Mouse (Mus musculus) kidney, postnatal 10 days (tissue): ENCODE data around the gene Tex52.
"Not testable (repeated sequence)": the region's sequence is repeated elsewhere in the genome, so short reads cannot be mapped to it uniquely, and the experiment has no call there.

Experiments
- DNase-seq: peaks from one replicate; pipeline ENCODE4 v3.0.0; 2021; ENCODE audit warnings: mixed read lengths

Gene Tex52

DNA sequence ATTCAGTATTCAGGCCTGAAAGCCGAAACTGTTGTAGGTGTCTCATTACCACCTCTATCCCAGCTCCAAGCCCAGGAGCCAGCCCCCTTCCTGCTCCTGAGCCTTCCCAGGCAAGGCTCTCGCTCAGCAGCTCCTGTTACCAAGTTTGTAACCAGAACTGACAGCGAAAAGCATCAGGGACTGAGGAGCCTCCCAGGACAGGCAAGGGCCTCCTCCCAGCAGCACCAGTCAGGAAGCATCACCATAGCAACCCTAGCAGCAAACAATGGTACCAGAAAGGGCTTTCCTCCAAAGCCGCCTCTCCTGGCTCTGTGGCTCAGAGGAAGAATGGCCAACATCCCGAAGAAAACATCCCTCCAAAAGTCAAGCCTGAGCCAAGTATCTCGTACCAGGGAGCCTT lies at the start of gene Tex52, which contains the start of gene Gm44596:
Tex52 (plus strand) TSS at position 265 of the 400 bp plus-strand sequence.
Gm44596 (plus strand) TSS at position 312 of the 400 bp plus-strand sequence.
- peak; percentile 42 for DNase-seq

DNA sequence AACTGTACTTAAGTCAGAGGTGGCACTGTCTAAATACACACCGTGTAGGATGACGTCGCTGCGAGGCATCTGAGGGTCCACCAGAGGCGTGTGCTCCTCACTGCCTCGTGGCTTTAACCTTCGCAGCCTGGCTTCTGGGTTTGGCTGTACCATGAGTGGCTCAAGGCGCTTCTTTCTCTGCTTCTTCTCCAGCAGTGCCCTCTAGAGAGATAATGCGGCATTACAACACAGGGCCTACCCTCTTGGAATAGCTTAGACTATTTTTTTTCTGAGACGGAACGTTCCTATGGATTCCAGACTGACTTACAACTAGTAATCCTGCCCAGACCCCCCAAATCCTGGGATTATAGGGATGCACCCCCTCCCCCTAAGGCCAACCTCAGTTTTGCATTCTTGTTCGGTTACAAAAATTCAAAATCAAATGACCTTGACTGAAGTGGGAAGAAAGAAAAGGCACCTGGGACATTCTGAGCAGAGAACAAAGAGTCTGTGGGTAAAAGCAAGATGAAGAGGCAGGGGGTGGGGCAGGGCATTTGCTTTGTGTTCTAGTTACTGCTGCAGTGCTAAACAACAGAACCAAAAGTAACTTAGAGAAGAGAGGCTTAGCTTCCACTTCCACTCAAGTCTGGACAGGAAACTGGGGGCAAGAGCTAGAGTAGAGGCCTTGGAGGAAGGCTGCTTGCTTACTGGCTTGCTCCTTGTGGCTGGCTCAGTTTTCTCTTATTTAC lies 40.7 kb upstream of the Tex52 start:
- peak; percentile 85 for DNase-seq

DNA sequence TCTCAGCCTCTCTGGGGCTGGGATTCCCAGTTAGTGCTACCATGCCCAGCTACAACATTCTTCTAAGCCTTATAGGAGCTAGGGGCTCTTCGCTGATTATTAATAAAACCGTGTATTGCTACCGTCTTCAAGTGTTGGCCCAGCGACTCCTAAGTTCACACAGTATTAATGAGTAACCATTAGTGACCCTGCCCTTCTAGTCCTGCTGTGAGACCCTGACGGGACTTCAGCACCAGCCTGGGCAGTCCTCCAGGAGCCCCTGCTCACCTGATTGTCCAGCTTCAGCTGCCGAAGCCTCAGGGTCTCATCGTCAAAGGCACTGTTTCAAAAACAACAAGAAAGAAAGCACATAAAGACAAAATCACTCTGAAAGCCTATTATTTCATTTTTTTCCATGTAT lies 37.8 kb upstream of the Tex52 start:
- DNase-seq: peak; percentile 61

DNA sequence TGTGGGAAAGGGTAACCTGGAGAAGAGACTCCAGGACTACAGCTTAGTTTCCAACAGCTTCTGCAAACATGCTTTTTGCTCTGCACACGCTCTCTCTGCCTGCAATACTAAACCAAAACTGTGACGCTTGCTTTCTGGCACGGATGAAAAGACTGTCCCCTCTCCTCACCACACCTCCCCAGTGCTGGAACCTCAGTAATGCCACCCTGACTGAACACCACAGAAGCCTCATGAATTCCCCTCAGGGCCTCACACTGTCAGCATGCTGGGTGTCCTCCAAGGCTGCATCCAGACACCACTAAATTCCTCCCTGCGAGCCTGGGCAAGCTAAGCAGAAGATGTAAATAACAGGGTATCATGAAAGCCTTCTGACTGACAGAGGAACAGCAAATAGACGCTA lies 36.4 kb upstream of the Tex52 start:
- DNase-seq: no peak

DNA sequence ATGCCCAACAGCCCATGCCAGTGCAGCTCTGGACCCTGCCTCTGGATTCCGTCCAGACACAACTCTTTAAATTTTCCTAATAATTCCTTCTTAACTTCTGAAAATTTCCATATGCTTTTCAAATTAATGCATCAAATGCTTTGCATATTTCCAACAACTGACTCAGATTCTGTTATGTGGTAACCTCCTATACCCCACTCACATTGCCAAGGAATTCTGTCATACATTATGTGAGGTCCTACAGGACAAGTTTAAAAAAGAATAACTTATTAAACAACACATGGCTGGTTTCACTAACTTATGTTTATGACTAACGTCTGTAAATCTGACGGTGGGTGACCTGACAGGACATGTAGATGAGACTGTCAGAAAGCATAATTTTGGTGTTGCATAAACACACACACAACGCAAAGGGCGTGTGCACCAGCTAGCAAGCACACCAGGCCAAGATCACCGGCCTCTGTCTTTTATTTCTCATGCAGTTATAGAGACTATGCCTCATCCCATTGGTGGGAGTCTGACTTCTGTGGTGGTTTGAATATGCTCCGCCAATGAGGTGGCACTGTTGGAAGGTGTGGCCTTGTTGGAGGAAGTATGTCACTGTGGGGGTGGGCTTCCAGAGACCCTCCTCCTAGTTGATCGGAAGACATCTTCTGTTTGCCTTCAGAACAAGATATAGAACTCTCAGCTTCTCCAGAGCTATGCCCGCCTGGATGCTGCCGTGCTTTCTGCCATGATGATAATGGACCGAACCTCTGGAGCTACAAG lies 33.1 kb upstream of the Tex52 start:
- DNase-seq: no peak

DNA sequence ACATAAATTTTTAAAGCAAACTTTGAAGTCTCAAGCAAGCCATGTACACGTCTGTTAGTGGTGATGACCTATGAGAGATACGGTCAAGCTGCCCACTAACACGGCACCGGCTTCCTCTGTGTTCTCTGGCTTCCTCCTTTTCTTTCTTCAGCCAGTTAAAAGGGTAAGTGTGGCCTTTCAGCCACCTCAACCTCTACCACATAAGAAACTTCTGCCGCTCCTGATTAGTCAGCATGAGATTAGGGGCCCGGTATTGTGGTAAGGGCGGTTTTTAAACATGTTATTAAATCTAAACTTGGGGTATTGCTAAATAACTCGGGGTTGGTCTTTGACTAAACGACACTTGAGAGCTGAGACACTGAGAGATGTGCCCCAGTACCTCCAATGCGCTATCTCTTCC lies 29.6 kb upstream of the Tex52 start:
- no peak for DNase-seq

DNA sequence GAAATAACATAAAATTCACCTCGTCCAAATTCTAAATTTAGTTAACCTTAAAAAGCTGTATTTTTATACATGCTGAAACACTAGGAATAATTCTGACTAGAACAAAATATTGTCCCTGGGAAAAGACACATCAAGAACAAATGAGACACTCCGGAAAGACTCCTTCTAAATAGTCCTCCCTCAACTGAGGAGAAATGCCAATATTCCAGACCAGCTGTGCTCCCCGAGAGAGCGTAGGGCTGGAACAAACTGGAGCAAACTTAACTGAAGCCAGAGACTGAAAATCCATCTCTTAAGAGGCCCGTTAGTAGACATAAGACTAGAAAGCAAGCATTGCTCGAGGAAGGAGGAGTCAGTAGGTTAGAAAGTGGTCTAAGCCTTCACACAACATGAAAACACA lies 28.5 kb upstream of the Tex52 start:
- DNase-seq: no peak

DNA sequence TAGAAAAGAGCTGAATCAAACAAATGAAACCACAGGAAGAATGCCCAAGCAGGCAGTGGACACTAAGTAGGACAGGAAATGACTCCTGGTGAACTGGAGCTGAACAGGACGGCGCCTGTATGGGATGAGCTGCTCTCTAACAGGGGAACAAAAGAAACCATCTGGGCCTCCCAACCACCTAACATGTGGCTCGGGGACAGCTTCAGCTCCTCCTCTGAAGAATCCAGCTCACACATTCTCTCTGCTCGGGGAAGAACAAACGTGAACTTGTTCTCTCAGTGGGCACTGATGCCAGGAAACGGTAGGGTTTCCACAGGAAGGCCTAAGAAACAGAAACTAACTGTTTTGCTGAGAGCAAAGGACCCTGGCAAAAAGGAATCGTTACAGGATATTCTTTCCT lies 25.5 kb upstream of the Tex52 start:
- DNase-seq: no peak

DNA sequence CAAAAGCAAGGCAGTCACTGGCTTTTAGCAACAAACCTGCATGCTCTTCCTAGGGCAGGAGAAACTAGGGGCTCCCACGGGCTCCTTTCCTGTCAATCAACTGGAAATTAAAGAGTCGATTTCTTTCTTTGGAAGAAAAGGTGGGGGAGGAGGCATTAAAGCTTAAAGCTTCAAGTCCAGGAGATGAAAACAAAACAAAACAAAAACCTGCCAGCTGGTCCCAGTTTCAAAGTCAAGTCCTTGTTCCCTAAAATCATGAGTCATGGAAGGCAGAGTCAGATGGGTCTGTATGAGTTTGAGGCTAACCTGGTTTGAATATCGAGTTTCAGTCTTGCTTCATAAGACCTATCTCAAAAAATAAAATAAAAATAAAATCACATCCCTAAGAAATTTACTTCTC lies 21.1 kb upstream of the Tex52 start:
- DNase-seq: no peak

DNA sequence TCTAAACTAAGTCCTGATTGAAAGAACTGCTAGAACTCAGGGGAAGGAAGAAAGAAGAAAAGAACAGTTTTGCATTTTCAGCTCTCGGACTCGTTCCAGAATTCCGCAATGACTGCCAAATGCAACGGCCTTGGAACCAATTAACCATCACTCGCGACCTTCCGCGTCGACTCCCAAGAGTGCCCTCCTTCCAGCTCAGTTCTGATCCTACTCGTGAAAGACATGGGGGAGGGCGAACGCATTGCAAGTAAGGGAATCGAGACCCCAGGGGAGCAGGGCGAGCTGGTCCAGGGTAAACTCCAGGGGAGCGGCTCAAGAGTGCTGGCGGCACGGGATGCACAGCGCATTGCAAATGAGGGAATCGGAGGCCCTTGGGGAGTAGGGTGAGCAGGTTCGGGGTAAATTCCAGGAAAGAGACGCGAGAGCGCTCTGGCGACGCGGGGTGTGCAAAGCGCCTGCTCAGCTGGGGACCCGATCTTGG lies 20.0 kb upstream of the Tex52 start:
- DNase-seq: peak; percentile 66

DNA sequence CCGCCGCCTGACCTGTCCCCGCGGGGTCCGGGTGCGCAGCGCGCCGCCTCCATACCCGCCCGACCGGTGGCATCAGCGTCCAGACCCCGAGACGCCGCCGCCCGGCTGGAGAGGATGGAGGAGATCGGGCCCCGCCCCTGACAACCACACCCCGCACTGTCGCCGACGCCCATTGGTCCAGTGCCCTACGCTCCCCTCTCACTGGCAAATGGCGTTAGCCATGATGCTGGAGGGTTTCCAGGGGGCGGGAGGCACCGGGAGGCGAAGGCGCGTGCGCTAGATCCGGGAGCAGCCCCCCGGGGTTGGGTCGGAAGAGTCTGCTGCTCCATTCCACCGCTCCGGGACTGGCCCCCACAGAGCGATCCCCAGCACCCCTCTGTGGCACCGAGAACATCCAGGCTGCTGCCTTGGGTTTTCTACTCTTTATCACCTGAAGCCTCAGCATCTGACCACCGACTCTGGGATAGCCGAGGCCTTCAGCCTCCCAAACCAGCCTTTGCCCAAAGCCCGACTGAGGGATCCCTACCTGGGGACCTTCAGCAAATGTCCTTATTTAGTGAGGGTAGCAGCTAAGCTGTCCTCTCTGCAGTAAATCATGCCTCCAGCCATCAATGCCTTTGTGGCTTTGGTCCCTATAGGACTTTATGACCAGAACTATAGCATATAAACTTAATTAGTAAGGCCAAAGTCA lies 19.4 kb upstream of the Tex52 start, which contains the start of gene Tulp3:
Tulp3 (minus strand) TSS at position 126 of the 691 bp plus-strand sequence.
- DNase-seq: peak; percentile 98

DNA sequence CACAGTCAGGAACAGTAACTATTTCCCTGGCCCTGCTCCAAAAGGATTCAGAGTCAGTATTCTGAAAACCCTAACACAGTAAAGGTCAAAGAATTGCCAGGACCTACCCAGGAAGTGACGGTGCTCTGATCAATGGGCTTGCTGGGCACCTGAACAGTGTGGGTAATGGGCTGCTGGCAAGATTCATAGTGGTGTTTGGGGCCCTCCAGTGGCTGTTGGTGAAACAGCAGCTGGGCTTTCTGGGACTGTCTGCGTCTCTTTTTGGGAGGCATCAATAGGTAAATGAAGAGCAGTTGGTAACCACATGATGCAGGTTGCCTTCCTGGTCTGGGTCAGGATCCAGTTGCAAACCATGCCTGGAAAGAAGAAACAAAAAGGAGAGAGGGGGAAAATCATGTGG lies 16.3 kb upstream of the Tex52 start:
- DNase-seq: peak; percentile 78

DNA sequence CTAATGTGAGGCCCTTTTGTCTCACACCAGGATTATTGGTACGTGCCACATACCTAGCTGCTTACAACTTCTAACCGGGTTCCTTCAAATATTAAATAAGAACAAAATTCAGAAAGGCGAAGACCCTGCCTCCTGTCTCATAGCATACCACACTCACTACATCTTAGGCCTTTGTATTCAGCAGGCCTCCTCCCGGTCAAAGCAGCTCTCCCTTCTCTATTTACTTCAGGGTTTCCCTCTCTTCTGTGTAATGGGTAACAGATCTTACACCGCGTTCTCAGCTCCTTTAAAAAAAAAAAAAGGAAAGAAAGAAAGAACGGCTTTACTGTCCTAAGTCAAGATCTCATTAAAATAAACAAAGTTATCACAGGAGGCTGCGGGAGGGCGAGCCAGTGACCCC lies 13.4 kb upstream of the Tex52 start:
- DNase-seq: no peak

DNA sequence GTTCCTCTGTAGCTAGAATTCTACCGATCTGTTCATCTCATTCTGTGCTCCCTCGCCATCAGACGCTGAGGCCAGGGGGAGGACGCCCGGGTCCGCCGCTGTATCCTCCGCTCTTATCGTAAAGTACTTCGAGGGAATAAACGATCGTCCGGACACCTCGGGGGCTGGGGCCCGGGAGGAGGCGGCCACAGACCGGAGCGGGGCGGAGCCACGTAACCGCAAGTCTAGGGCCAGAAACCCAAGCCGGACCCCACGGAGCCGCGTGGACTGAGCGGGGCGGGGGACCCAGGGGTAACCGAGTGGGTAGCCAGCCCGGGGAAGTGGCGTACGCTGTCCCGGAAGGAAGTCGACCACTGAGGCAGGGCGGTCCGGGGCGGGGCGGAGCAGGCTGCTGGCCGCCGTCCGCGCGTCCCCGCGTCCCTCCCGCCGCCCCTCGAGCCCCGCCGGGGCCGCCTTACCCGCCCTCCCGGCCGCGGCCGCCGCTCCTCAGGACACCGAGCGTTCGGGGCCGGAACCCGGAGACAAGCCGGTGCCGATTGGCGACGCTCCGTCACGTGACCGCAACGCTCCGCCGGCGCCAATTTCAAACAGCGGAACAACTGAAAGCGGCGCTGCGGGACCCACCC lies 12.8 kb upstream of the Tex52 start, which contains the start of the genes Rhno1 and Foxm1:
Rhno1 (minus strand) TSS at position 531 of the 626 bp plus-strand sequence.
Foxm1 (plus strand) TSS at position 587 of the 626 bp plus-strand sequence.
- DNase-seq: peak; percentile 93

DNA sequence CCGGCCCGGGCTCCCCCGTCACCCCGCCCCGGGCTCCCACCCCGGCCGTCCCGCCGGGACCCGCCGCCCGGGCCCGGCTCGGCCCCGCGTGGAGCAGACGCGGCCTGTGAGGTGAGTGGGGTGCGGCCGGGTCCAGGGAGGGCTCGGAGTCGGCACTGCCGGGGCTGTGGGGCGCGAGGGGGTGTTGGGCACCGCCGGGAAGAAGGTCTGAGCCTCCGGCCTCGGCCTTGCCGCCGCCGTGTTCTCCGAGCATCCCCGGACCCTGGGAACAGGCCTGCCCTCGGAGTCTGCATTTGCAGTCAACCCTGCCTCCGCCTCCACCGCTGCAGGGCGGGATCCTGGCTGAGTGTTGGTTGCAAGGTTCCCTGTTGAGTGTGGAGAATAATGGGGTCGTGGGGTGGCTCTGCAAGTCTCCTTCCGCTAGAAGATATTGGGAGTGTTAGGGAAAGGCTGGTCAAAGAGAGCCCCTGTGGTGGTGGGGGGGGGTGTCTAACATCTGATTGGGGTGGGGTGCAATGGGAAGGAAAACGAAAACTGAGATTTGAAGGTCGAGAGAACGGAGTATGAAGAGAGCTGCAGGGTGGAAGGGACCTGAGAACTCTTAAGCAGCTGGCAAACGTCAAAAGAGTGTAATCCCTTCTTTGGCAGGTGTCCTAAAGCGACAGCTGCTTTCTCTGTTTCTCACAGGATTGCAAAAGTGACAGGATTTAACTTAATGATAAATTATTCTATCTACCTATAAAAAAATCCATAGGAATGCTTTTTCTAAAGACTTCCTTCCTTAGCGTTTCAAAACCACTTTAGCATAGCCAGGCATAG lies 12.0 kb upstream of the Tex52 start:
- DNase-seq: no peak

DNA sequence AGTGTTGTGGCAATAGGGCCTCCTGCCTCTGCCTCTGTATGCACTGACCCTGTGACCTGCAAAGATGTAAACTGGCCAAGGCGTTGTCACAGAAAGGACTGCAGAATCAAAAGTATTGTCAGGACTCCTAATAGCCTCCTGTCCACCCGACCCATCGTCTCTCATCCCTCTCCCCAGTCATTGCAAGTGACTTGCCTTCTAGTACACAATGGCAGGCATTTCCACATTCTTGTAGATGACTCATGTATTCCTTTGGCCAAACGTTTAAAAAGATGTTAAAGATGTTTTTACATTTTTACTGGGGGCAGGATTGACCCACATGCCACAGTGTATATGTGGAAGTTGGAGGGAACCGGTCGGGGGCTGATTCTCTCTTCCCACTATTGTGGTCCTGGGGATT lies 10.5 kb upstream of the Tex52 start:
- no peak for DNase-seq

DNA sequence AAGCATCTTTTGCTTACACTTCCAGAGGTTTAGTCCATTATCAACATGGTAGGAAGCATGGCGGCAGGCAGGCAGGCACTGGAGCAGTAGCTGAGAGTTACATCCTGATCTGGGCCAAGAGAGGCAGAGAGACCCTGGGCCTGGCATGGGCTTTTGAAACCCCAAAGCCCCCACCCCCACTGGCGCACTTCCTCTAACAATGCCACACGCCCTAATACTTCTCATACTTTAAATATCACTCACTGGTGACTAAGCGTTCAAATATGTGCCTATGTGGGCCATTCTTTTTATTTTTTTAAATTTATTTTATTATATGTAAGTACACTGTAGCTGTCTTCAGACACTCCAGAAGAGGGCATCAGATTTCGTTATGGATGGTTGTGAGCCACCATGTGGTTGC lies 8.8 kb upstream of the Tex52 start:
- DNase-seq: no peak

DNA sequence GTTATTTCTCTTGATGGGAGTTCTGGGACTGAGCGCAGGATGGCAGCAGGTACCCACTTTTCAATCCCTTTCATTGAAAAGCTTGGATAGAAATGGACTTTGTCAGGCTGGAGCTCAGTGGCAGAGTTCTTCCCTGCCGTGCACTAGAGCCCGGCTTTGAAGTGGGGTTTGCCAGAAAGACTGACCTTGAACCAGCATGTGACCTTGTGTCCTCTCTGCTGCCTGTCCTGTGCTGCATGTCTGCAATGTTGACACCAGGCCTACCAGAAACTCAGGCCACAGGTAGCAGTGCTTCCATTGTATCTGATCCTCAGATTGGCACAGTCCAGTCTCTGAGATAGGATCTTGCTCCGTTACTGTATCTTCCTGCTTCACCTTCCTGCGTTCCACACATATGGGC lies 5.2 kb upstream of the Tex52 start:
- DNase-seq: no peak

DNA sequence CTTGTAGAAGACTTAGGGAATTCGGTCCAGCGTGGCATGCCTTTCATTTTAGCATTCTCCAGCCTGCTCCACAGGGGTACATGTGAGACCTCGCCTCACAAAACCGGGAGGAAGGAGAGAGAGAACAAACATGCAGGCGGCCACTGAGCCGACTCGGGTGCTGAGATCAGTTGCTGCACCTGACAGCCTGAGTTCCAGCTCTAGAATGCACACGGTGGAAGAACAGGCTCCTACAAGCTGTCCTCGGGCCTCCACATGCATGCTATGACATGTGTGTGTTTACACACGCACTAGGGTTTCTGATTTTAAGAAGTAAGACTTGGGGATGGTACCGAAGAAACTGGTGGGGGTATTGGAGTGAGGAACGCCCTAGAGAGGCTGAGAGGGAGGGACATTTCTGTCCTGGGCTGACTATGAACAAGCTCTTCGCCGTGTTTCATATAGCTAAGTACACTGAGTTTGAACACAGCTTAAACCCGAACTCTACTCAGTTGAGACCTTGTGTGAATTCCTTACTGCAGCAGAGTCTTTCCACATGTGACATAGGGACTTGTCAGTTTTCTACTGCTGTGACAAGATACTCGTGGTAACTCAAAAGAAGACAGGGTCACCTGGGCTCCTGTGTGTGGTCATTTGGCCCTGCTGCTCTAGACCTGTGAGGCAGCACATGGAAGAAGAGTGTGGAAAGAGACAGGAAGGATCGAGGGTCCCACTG lies 1.3 kb downstream of the Tex52 start:
- DNase-seq: no peak

DNA sequence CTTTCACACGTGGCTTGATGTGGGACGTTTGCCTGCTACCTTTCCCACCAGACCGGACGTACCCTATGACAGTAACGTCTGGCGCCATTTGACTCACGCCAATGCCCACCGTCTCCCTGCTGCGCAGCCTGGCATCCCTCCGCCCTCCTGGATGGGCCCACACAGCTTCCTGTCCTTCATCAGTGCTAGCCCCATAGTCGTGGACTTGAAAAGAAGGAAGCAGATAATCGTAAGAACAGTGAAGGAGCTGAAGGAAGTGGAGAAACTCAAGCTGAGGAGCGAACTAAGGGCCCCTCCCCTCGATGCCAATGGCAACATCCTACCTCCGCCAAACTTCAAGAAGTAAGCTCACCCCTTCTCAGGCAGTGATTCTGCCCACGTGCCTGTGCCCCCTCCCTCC lies 4.4 kb downstream of the Tex52 start:
- no peak for DNase-seq

DNA sequence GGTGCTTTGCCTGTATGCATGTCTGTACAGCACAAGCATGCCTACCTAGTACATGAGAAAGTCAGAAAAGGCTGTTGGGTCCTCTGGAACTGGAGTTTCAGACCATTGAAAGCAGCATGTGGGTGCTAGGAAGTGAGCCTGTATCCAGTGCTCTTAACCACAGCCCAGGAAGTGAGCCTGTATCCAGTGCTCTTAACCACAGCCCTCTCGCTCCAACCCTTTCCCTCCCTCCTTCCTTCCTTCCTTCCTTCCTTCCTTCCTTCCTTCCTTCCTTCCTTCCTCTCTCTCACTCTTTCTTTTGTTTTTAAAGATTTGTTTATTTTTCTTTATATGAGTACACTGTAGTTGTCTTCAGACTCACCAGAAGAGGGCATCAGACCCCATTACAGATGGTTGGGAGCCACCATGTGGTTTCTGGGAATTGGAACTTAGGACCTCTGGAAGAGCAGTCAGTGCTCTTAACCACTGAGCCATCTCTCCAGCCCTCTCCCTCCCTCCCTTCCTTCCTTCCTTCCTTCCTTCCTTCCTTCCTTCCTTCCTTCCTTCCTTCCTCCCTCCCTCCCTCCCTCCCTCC lies 5.4 kb downstream of the Tex52 start:
- not testable (repeated sequence) for DNase-seq
